Mouse (Mus musculus): ENCODE measurements at regions not wholly inside any gene's neighbourhood (a gene's known extent, or its start where the extent isn't known, plus 50 kb on each side); places are given as distances from the start of the nearest gene placed in this dataset.
"Not testable (repeated sequence)": the region's sequence is repeated elsewhere in the genome, so short reads cannot be mapped to it uniquely, and the experiment has no call there.

DNA sequence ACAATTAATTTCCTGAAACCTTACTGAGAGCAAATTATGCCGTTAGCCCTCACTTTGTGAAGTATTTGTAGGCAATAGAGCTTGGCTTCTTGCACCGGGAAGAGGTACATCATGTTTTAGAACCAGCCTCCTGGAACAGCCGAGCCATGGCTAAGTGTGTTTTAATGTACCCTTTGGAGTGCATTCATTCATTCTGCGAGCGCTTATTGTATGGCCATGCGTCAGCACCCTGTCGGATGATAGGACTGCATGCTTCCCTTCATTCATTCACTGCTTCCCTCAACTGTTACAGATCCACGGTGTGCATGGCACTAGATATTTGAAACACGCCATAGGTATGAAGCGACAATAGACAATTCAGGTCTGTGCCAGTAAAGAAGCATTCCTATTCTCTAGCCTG is 409.4 kb upstream of the Ercc4 start:
- no peak for DNase-seq (ENCODE audit: low spot score)

DNA sequence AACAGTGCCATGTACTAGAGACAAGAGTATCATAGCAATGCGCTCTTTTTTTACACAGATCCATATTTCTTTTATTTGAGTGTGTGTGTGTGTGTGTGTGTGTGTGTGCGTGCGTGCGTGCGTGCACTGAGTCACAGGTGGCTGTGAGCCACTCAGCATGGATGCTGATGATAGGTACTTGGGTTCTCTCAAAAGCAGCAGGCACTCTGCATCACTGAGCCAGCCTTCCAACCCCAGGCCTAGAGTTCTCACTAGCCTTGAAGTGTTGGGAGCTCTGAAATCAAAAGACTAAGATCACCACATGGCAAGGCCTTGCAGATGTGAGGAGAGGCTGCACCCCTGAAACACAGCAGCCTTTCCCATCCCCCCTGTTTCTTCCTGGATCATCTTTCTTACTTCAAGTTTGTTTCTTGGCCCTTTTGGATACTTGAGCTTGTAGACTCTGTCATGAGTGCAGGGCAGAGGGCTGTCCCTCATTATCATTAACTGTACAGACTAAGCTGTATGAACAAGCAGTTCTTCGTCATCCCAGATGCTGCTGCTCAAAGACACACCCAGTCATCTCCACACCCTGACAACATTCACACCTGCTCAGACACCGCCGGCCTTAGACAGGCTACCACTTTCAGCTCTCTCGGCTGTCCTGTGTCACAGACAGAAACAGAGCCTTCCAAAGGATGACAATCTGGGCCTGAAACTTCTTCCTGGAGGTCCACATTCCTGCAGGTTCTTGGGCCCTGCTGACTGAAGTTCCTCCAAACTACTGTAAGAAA is 405.5 kb upstream of the Ercc4 start:
- DNase-seq (ENCODE audit: low spot score): peak; percentile 3

DNA sequence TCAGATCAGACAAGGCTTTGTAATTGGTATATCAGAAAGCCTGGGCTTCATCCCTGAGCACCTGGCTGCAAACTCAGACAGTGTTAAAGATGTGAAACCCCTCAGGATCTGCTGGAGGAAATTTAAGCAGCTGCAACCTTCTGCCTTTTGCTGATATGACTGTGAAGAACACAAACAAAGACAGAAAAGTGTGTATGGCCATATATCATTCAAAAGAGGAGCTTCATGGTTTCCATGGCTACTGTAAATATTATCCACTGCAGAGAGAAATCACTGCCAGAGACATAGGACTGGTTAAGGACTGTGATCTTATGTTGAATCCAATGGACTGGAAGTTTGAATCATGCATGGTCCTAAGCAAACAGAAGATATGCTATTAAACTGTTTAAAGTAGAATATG is 402.6 kb upstream of the Ercc4 start:
- no peak for DNase-seq (ENCODE audit: low spot score)

DNA sequence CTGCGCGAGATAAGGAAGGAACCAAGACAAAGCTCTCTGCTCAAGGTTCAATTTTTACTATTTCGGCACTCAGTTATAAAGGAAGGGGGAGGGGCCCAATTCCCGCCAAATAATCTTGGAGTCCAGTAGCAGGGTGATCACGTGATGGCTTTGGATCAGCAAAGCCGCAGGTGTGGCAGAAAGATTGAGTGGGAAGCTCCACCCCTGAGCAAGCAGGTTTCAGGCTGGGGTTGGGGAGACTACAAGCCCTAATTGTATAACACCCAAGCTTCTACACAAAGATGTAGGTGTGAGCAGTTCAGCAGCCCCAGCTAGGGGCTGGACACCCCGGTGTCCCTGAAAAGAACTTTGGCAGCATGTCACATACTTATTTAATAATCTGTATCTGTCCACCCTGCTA is 388.1 kb upstream of the Ercc4 start:
- DNase-seq (ENCODE audit: low spot score): not testable (repeated sequence)

DNA sequence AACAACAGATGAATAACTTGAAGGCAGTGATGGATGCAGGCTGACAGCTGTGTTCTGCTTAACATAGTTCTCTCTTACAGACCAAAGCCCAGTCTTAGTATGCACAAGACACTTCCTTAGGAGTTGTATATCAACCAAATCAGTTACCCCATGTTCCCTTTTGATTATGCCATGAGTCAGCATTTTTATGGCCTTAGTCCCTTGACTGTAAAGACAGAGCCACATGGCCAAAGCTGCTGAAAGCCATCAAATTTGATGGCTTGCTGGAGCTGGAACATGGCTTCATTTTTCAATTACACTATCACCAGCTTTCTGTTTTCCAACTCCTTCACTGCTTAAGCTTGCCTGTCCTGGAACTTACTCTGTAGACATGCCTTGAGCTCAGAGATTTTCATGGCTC is 383.4 kb upstream of the Ercc4 start:
- DNase-seq (ENCODE audit: low spot score): no peak

DNA sequence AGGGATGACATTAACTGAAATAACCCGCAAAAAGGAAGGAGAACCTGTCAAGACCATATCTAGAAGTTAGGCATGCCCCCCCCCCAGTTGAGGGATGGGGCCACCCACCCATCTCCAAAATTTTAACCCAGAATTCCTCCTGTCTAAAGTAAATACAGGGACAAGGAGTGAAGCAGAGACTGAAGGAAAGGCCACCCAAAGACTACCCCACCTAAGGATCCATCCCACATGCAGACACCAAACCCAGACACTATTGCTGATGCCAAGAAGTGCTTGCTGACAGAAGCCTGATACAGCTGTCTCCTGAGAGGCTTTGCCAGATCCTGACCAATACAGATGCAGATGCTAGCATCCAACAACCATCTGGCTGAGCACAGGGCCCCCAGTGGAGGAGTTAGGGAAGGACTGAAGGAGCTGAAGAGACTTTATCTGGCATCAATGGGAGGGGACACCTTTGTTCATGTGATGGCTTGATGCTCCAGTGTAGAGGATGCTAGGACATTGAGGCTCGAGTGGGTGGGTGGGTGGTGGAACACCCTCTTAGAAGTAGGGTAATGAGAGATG is 379.2 kb upstream of the Ercc4 start:
- DNase-seq (ENCODE audit: low spot score): not testable (repeated sequence)

DNA sequence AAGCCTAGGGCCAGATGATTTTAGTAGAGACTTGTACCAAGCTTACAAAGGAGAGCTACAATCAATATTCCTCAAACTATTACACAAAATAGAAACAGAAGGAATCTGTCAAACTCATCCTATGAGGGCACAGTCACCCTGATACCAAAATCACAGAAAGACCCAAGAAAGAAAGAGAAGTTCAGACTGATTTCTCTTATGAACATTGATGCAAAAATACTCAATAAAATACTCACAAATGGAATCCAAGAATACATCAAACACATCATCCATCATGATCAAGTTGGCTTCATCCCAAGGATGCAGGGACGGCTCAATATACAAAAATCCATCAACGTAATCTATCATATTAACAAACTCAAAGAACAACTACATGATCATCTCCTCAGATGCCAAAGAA is 377.9 kb upstream of the Ercc4 start:
- no peak for DNase-seq (ENCODE audit: low spot score)

DNA sequence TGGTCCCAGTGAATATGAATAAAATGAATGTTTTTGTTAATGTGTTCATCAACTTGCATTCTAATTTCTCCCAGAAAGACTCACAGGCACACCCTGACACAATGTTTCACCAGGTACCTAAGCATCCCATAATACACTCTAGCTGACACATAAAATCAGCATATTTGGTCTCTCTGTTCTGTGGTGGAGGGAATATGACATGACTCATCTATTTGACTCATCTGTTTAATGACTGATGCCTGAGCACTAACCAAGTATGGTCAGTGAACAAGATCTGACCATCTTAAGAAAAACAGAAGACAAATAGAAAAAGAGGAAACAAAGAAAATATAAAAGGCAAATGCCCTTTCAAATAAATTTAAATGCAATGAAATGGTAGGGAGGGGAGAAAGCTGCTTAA is 367.0 kb upstream of the Ercc4 start:
- DNase-seq (ENCODE audit: low spot score): no peak

DNA sequence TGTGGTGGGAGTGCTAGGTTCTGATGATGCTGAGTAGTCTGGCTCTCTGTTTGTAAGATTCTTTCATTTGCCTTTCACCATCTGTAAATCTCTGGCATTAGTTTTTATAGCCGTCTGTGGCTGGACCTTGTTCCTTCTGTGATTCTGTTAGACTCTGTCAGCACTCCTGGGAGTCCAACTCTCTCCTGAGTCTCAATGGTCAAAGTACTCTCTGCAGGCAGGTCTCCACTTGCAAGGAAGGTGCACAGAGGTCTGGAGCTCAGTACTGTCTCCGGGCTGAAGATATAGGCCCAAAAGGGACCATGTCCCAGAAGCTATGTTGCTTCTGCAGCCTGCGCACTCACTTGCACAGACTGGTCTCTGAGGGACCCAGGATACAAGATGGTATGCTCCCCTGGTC is 356.3 kb upstream of the Ercc4 start:
- DNase-seq (ENCODE audit: low spot score): no peak

DNA sequence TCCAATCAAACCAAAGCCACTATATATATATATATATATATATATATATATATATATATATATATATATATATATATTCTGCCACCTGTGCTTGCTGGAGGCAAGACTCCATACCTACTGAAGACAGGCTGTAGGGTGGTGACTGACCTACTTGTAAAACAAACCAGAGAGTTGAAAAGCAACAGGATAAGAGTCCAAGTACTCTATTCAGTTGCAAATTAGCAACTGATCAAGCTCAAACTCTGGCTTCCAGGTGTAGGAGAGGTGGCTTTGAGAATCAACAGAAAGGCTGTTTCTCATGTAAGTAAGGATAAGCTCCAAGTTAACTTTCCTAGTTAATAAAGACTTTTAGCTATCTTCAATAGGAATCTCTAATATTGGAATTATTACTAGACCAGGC is 355.1 kb upstream of the Ercc4 start:
- no peak for DNase-seq (ENCODE audit: low spot score)

DNA sequence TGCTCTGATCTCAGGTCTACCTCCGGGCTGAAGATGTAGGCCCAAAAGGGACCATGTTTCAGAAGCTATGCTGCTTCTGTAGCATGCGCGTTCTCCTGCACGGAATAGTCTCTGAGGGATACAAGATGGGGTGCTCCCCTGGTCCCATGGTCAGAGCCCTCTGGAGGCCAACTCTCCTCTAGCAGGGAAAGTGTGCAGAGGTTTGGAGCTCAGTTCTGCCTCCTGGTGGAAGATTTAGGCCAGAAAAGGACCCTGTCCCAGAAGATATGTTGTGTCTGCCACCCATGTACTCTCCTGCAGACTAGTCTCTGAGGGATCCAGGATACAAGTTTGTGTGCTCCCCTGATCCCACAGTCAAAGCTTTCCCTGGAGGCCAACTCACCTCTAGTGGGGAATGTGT is 350.9 kb upstream of the Ercc4 start:
- DNase-seq (ENCODE audit: low spot score): no peak

DNA sequence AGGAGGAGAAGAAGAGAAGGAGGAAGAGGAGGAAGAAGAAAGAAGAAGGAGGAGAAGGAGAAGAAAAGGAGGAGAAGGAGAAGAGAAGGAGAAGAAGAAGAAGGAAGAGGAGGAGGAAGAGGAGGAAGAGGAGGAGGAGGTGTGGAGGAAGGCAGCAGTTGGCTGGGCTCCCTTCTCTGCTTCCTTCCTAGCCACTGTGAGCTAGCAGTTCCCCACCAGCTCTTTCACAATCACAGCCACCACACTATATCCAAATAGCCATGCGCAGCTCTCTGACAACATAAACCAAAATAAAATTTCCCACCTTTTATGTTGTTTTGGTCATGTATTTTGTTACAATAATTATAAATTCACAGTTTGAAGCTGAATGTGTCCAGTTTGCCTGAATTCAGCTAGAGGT is 345.3 kb upstream of the Ercc4 start:
- DNase-seq (ENCODE audit: low spot score): no peak

DNA sequence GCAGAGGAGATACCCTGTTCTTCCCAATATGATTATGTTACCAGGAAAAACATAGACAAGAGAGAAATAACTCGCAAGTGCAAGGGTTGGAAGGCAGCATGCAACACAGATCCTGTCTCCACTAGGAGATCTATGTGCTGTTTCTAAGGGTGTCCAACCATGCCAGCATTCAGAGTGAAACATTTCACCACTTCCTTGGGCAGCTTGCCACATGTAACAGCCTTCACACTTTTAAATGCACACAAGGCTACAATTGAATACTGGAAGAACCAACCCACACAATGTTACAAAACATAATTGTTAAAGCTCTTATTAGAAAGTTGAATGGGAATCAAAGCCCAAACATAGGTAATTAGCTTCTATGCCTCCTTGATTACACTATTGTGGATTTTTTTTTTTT is 344.9 kb upstream of the Ercc4 start:
- DNase-seq (ENCODE audit: low spot score): no peak

DNA sequence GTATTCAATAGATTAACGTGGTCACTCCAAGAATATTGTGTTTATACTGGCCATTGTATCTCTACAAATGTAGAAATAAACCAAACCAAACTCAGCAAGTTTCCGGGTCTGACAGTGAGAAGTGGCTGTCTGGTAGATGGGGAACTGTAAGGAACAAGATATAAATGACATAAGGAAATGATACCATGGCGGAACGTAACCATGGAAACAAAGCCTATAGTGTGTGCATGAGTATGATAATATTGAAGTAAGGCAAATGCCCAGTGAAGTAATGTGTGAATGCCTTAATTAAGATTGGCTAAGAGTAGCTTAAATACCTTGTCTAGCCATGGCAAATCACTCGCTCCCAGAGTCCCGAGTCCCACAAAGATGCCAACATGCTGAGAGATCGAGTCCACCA is 342.6 kb upstream of the Ercc4 start:
- no peak for DNase-seq (ENCODE audit: low spot score)

DNA sequence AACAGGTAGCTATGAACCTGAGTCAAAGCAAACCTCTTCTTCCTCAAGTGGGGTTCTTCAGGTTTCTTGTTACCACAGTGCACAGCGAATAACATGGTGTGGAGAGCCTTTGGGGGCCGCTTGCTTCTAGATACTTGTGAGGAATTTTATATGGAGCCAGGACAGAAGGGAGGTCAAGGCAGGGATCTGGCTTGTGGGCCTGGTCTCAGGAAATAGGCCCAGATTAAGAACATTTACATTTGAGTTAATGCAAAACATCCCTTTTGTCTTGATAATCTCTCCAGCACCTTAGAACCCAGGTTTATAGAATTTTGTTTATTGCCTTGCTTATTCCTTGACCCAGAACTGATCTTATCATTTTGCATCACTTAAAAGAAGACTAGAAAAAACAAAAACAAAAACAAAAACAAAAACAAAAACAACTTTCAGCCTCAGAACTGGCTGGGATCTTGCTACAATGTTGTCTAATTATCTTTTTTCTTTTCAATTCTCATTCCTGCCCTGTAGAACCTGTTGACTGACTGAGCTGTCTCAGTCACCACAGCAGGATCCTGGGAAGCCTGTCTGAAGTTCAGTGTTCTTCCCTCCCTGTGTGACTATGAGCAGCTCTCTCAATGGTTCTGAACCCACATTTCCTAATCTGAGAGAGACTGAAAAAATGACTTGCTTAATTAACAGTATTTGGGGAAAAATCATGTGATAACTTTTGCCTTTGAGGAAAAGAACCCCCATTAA is 341.2 kb upstream of the Ercc4 start:
- DNase-seq (ENCODE audit: low spot score): no peak

DNA sequence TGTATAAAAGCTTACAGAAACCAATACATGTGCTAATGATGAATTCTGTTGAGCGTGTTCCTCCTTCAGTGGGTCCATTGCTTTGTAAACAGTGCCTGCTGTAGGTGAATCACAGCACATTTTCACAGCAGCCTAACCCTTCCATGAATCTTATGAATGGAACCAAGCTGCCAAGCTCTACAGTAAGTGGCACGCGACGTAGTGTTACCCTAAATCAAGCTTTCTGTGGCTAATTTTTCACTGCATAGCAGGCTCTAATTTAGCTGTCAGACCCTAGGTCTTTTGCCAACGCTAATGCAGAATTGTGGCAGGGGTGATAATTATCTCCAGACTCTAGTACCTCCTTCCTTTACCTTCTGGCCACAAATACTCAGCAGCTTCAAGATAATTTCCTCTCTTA is 339.0 kb upstream of the Ercc4 start:
- DNase-seq (ENCODE audit: low spot score): no peak

DNA sequence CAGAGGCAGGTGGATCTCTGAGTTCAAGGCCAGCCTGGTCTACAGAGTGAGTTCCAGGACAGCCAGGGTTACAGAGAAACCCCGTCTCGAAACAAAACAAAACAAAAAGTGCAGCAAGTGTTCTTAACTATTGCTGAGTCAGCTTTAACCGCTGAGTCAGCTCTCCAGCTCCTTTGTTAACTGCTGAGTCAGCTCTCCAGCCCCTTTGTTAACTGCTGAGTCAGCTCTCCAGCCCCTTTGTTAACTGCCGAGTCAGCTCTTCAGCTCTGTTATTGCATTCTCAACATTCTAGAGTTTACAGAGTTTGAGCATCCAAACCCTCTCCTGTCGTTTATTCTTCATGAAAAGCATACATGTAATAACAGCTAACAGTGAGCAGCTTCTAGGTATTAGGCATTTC is 336.9 kb upstream of the Ercc4 start:
- DNase-seq (ENCODE audit: low spot score): peak; percentile 8

DNA sequence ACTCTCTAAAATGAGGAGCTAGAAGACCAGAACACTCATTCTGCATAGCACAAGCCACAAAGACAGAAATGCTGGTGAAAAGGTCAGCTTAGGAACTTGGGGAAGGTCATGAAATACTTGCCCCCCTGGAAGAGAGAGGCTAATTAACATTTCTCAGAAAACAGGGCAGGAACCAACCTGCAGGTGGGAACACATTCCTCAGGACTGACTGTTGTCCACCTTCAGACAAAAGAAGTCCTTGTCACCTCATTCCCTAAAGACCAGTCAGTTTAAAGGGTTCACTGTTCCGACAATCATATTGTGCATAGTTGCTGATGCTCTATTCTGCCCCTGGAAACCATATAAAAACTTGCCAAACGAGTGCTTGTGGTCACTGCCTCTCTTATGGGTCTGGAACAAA is 333.6 kb upstream of the Ercc4 start:
- no peak for DNase-seq (ENCODE audit: low spot score)

DNA sequence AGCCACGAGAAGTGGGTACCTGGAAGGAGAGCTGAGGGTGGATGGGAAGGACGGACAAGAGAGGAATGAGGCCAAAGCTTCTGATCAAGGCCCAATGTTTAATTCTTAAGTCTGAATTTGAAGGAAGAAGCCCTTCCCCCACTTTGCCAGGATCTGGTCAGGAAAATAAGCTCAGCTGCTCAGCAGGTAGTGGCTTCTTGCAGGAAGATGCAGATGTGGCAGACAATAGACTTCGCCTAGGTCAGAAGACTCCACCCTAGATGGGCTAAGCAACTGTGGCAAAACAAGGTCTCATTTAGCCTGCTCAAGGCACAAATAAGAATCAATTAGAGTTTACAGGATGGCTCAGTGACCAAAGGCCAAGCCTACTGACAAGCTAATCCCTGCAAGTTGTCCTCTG is 330.4 kb upstream of the Ercc4 start:
- no peak for DNase-seq (ENCODE audit: low spot score)

DNA sequence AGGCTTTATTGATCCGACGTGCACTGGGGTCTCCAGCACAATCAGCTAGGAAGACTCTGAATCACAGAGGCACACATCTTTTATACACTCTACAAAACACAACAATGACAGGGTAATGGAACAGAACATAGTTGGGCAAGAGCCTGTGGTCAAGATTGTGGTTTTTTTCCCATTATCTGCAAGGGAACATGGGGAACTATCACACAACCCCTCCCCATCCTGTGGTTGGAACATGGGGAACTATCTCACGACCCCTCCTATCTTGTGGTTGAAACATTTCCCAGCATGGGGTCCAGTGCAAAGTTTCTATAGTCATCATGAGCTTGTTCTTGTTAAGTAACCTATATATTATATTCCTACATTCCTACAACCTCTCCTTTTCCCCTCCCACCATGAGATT is 328.8 kb upstream of the Ercc4 start:
- DNase-seq (ENCODE audit: low spot score): no peak

DNA sequence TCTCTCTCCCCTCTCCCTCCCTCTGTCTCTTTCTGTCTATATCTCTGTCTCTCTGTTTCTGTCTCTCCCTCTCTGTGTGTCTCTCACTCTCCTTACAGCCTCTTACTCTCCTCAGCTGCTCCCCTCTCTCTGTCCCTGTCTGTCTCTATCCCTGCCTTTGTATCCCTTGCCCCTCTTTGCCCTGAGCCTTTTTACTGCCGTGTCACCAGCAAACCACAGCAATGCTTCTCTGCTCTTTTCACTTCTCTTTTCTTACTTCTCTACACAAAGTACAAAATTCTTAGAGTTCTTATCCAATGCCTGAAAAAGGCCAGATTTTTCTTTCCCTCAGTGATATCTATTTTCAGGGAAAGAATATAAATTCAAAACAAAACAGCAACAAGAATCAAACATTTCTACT is 323.7 kb upstream of the Ercc4 start:
- no peak for DNase-seq (ENCODE audit: low spot score)

DNA sequence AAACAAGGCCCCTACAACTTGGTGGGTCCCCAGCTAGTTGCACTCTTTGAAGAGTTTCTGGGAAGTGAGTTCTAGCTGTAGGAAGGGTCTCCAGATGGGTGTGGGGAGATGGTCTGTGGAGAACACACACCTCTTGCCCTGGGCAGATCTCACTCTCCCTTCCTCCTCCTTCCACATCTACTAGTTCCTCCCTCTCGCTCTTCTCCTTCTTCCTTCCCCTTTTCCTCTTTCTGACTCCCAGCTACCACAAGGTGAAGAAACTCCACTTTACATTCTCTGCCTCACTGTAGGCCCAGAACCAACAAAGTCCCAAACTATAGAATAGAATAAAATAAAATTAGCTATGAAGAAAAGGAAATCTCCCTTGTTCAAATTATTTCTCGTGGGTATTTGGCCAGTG is 311.0 kb upstream of the Ercc4 start:
- DNase-seq (ENCODE audit: low spot score): no peak

DNA sequence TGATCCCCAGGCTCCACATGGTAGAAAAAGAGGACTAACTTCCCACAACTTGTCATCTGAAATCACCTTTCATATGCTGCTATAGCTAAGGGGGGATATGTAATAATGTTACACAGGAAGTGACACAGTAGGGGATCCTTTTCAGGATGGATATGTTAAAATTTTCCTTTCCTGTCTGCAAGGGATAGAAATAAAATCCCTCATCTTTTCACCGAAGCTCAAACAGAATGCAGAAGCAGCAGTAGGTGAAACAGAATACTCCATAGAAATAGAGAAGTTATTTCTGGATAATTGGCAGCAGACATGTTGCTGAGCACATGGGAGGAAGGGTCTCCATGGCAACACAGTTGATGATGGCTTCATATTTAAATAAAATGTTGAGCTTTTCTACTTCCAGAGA is 309.3 kb upstream of the Ercc4 start:
- DNase-seq (ENCODE audit: low spot score): no peak

DNA sequence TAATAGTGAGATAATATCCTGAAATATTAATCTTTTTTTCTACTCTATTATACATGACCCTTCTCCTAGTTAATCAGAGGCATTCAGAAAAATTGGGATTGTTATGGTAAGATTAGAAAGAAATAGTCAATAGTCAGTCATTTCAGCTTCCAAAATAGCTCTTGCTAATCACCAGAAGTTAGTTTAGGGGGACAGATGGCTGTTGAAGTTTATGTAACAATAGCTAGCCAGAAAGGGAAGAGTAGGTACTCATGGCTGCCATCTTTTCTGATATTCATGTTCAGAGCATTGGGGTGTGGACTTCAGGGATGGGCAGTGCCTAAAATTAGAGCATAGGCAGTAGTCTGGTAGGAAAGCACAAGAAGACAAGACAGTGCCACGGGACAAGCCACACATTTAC is 306.8 kb upstream of the Ercc4 start:
- DNase-seq (ENCODE audit: low spot score): no peak

Data from embryo, embryonic 10 days (tissue).